Mouse (Mus musculus) embryo, embryonic 9.5 days (tissue): Measurements from ENCODE around the gene Snrnp70.
"Not testable (repeated sequence)": the region's sequence is repeated elsewhere in the genome, so short reads cannot be mapped to it uniquely, and the experiment has no call there.

ENCODE experiments used
- DNase-seq: peaks from one replicate; pipeline ENCODE4 v3.0.0-alpha.2; 2017; ENCODE audit errors: extremely low spot score

The Snrnp70 gene

GRCm38 (mm10) chr7:45368178-45368577 lies 27.4 kb downstream of the Snrnp70 start:
- DNase-seq = no peak

GRCm38 (mm10) chr7:45367020-45367880 lies 28.3 kb downstream of the Snrnp70 start:
- DNase-seq = peak; percentile 99

- DNase-seq = no peak
These were observed 28.9 kb downstream of the Snrnp70 start, which contains the start of gene Ppfia3 for GRCm38 (mm10) chr7:45366652-45367019. TSS of gene Ppfia3 (minus strand) at chr7:45367019.

- peak; percentile 60 for DNase-seq
These were observed 29.5 kb downstream of the Snrnp70 start for GRCm38 (mm10) chr7:45365742-45366651.

DNA sequence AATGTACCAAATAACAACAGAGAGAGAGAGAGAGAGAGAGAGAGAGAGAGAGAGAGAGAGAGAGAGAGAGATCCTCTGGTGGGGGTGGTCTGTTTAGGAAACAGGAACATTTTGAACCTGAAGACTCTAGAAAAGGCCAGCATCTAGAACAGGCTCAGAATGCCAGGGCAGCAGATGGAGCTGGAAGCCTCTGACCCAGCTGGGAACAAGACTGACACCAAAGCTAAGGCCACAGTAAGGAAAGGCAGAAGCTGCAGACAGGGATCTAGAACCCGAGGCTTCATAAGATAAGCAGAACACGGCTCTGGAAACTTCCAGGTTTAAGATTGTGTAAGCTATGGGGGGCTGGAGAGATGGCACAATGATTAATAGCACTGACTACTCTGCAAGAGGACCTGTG lies 31.6 kb downstream of the Snrnp70 start:
- no peak for DNase-seq

DNA sequence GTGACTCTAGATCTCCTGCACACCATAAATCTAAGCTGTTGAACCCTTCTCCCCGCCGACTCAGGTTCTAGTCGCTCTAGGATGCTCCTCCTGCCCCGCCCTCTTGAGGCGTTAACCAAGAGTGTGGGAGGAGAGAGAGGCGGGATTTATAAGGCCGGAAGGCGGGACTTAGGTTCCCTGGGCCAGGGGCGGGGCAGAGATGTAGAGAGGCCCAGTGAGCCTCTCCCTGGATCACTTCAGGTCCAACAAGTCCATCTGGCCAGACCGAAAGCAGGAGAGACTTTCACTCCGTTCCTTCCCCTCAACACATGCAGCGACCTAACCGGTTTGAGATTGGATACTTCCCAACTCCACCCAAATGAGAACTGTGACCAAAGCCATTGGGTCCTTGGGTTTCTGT lies 32.7 kb downstream of the Snrnp70 start:
- DNase-seq = peak; percentile 53

GRCm38 (mm10) chr7:45361243-45361804 lies 34.2 kb downstream of the Snrnp70 start:
- DNase-seq = peak; percentile 92

- no peak for DNase-seq
These were observed 35.0 kb downstream of the Snrnp70 start for GRCm38 (mm10) chr7:45360404-45361125.

- not testable (repeated sequence) for DNase-seq
These were observed 36.5 kb downstream of the Snrnp70 start for GRCm38 (mm10) chr7:45359081-45359480.

- DNase-seq = no peak
These were observed 39.5 kb downstream of the Snrnp70 start for GRCm38 (mm10) chr7:45356087-45356486.

GRCm38 (mm10) chr7:45355318-45356020 lies 40.1 kb downstream of the Snrnp70 start:
- no peak for DNase-seq

GRCm38 (mm10) chr7:45353041-45353440 lies 42.5 kb downstream of the Snrnp70 start:
- DNase-seq = no peak

DNA sequence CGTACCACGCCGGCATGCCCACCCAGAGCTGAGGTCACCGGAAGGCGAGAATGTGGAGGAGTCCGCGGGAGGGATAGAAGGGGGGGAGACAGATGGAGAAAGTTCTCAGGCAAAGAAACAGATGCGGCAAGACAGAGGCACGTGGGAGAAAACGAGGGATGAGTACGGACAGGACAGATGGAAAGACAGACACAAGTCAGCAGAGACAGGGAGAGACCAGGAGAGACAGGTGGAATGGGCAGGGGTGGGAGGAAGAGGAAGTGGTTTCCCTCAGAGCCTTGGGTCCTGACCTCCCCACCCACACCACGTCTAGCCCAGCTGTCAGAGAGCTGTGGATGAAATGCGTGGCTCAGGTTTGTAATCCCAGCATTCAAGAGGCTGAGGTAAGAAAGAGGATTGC lies 48.6 kb downstream of the Snrnp70 start:
- DNase-seq = no peak

GRCm38 (mm10) chr7:45343543-45343942 lies 52.0 kb downstream of the Snrnp70 start:
- DNase-seq = no peak

DNA sequence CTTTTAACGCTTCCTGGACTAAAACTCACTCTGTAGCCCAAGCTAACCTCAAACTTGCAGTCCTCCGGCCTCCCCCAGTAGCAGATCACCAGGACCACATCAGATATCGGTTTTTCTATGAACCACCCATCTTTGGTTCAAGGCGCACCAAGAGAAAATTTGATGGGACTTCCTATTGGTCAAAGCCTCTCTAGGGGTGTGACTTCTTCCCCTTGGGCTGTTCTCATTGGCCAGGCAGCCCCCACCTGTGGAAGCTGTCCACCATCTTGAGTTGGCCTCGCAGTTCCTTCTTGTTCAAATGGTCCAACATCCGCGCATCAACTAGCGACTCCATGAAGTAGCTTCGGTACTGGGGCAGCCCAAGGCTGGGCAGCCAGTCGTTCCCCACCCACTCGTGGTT lies 53.5 kb downstream of the Snrnp70 start:
- DNase-seq = no peak

DNA sequence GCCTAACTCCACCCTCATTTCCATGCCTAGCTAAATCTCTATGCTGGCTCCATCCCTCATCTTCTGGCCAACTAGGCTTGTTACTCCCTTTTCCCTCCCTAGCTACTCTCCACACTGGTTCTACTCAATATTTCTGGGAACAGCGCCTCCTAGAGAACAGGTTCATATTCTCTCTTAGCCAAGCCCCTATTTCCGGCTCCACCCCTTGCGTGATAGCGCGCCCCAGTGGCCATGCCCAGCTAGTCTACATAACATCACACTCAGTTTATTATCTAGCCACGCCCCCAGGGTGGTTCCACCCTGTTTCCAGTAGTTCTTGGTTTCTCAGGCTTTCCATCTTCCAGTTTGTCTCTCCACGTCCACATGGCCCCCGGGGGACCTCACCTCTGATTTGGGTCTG lies 54.2 kb downstream of the Snrnp70 start:
- peak; percentile 87 for DNase-seq

GRCm38 (mm10) chr7:45340669-45341068 lies 54.9 kb downstream of the Snrnp70 start:
- peak; percentile 75 for DNase-seq

DNA sequence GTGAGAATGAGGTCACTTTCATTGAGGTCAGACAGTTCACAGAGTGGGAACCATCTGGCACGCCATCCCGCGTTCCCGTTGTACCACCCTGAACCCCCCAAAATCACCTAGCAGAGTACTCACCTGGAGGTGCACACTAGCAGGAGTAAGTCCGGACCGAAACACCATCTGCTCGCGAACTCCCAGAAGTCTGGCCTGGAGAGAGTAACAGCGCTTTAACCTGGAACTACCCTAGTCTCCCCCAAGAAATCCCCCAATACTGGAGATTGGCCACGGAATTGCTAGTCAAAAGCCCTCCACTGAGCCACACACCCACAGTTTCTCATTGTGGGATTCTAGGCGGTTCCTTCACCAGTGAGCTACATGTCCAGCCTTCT lies 55.5 kb downstream of the Snrnp70 start:
- DNase-seq = peak; percentile 32

DNA sequence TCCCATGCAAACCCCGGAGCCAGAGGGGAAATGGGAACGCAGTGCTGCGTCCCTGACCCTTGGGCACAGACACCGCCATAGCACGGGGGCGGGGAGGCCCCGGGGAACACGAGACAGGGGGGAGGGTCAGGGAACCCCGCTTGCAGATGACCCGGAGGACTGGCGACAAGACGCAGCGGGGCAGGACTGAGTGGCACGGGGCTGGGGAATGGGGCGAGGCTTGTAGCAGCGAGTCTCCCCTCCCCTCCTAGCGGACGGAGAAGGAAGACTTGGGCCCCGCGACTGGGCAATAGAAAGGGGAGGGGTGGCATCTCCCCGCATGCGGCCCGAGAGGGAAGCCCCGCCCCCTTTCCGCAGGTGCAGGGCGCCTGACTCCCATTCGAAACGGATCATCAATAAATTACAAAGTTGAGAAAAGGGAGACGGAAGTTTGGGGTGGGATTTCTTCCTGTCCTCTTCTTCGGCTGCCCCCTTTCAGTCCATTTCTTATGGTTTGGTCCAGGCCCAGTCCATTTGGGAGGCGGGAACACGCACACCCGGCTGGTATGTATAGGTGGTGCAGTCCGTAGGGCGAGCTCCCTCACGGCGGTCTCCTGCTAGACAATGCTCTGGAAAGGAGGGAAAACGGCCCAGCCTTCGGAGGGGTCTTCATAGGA lies 56.0 kb downstream of the Snrnp70 start:
- DNase-seq = peak; percentile 92

DNA sequence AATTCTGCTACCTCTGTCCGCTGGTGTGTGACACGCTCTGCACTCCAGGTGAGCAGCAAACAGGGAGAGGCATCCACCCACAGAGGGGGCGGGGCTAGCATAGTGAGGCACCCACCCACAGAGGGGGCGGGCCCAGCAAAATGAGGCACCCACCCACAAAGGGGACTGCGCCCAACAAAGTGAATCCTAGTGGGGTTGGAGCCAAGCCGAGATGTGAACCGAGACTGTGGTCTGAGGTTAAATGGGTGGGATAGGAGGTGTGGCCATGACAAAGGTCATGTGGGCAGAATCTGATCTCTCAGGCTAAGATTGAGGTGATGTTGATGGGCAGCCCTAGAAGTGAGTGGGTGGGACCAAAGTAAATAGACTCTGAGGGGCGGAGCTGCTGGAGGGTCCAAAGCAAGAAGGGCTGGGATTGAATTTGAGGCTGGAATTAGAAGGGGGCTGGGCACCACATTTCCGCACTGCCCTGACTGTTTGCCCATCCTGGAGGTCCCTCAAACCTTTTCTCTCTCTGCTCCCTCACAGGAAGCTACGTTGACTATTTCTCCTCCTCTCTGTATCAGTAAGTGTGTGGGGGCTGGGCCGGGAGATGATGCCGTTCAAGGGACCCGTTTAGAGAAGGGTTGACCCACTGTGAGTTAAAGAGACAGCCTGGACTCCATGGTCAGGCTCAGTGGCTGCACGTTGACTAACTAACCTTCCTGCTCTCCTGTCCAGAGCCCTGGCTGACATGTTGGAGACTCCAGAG lies 57.2 kb downstream of the Snrnp70 start:
- DNase-seq = peak; percentile 63
